ENCODE assay signal across 8 mouse cellular contexts in the genomic region with DNA sequence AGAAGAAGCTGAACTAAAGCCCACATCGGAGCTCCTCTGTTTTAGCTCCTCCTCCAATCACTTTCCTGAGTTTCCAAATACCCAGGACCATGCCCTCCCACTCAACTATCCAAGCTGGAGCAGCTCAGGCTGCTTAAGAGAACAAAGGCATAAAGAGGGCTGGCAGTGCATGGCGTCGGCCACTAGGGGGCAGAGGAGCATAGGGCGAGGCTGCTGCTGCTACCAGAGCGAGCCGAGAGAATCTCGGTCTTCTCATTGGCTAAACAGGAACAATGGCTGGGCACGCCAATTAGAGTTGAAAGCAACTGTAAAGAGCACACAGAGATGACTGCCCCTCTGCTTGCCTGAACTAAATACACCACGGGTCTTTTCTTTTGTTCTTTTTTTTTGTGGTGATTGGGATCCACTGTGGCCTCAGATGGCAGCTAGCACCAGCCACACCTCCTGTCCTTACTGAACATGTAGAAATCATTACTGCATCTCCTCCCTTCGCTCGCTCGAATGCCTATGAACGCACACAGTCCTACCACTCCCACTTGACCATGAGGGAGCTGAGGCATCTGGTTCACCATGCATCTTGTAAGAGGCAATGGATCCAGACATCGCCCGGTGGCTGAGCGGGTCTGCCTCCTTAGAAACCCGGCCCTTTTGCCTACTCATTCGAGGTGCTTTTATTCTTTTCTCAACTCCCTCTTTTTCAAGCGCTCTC. TPM values are rescaled to one million over a fixed set of nuclear protein-coding genes. Genes with fewer than 3 reads are reported as not detected.
DNase-seq lines count a peak whose midpoint lies in the region; ATAC-seq and TF ChIP-seq lines count a peak whose summit lies in the region.

No protein-coding gene starts in this region.

- no peak for TF ChIP-seq POLR2A in bone marrow macrophage, adult 2 months (IDR thresholded peaks at IDR 0.05; ENCODE audit: borderline replicate concordance, low read depth, low read length)
- TF ChIP-seq POLR2A in embryonic fibroblast, embryonic 13.5 days (IDR thresholded peaks at IDR 0.05; ENCODE audit: low read depth, low read length) = 0 out of 2 replicates have a peak, but pooled peaks have one; percentile 37

- no peaks in the 10 kb centered on the region for H3K9me3 ChIP-seq in heart, embryonic 11.5 days (replicated peaks; ENCODE audit: control insufficient read depth, low read length)
- no peaks in the 10 kb centered on the region for H3K9me3 ChIP-seq in kidney, embryonic 15.5 days (replicated peaks)
- H3K9me3 ChIP-seq in limb, embryonic 15.5 days = no peaks in the 10 kb centered on the region

- WGBS in heart, embryonic 11.5 days (ENCODE audit: insufficient replicate concordance) = 22% methylated on average over 19 of the region's 19 CpGs
- 17% methylated on average over 19 of the region's 19 CpGs for WGBS in kidney, embryonic 15.5 days
- 15% methylated on average over 19 of the region's 19 CpGs for WGBS in limb, embryonic 15.5 days

- H3K27ac ChIP-seq in bone marrow macrophage, adult 2 months (ENCODE audit: insufficient read depth, low read depth, low read length) = no peak overlapping the region
- H3K27ac ChIP-seq in embryonic fibroblast, embryonic 13.5 days (ENCODE audit: insufficient read depth, low read length) = no peak overlapping the region
- 0 out of 2 replicates have a peak overlapping the region, but pooled peaks have one; percentile 46 for H3K27ac ChIP-seq in heart, embryonic 11.5 days (ENCODE audit: low read depth, low read length)
- peak overlapping the region; percentile 79 for H3K27ac ChIP-seq in kidney, embryonic 15.5 days
- H3K27ac ChIP-seq in limb, embryonic 15.5 days = peak overlapping the region; percentile 69

- peak; percentile 88 for TF ChIP-seq CTCF in bone marrow macrophage, adult 2 months (IDR thresholded peaks at IDR 0.05; ENCODE audit: low read depth, low read length)
- peak; percentile 99 for TF ChIP-seq CTCF in embryonic fibroblast, embryonic 13.5 days (IDR thresholded peaks at IDR 0.05; ENCODE audit: borderline replicate concordance, insufficient read depth, low read length)

- no peak overlapping the region for H3K4me3 ChIP-seq in bone marrow macrophage, adult 2 months (ENCODE audit: insufficient read depth, low read length)
- no peak overlapping the region for H3K4me3 ChIP-seq in embryonic fibroblast, embryonic 13.5 days (ENCODE audit: insufficient read depth, low read length)
- H3K4me3 ChIP-seq in heart, embryonic 11.5 days (ENCODE audit: low read depth, low read length) = peak overlapping the region; percentile 11; the same call in 1 of the 2 replicates
- H3K4me3 ChIP-seq in kidney, embryonic 15.5 days (replicated peaks) = peak overlapping the region; percentile 31
- peak overlapping the region; percentile 19; the same call in 1 of the 2 replicates for H3K4me3 ChIP-seq in limb, embryonic 15.5 days

- peak overlapping the region; percentile 58 for H3K9ac ChIP-seq in heart, embryonic 11.5 days (ENCODE audit: low read depth, low read length)
- H3K9ac ChIP-seq in kidney, embryonic 15.5 days = peak overlapping the region; percentile 50
- H3K9ac ChIP-seq in limb, embryonic 15.5 days = no peak overlapping the region

- H3K27me3 ChIP-seq in heart, embryonic 11.5 days (ENCODE audit: control insufficient read depth, insufficient read depth, low read length) = no peaks in the 10 kb centered on the region
- no peaks in the 10 kb centered on the region for H3K27me3 ChIP-seq in kidney, embryonic 15.5 days
- no peaks in the 10 kb centered on the region for H3K27me3 ChIP-seq in limb, embryonic 15.5 days

- H3K4me1 ChIP-seq in bone marrow macrophage, adult 2 months (ENCODE audit: control insufficient read depth, insufficient read depth, low read length) = peaks cover 8% of the 10 kb centered on the region
- no peaks in the 10 kb centered on the region for H3K4me1 ChIP-seq in embryonic fibroblast, embryonic 13.5 days (ENCODE audit: control insufficient read depth, insufficient read depth, low read length)
- peaks cover 4% of the 10 kb centered on the region; the same call in 1 of the 2 replicates for H3K4me1 ChIP-seq in heart, embryonic 11.5 days (ENCODE audit: control insufficient read depth, insufficient read depth, low read length)
- H3K4me1 ChIP-seq in kidney, embryonic 15.5 days = peaks cover 17% of the 10 kb centered on the region
- peaks cover 13% of the 10 kb centered on the region for H3K4me1 ChIP-seq in limb, embryonic 15.5 days

- ATAC-seq in heart, embryonic 11.5 days (replicated peaks; ENCODE audit: insufficient number of reproducible peaks, low FRiP score, low TSS enrichment) = peak; percentile 70
- ATAC-seq in kidney, embryonic 15.5 days (replicated peaks; ENCODE audit: low FRiP score) = peak; percentile 94
- peak; percentile 85 for ATAC-seq in limb, embryonic 15.5 days (ENCODE audit: insufficient number of reproducible peaks, low FRiP score, low TSS enrichment, low read depth)

- peak overlapping the region; percentile 50 for H3K4me2 ChIP-seq in heart, embryonic 11.5 days
- H3K4me2 ChIP-seq in kidney, embryonic 15.5 days = peak overlapping the region; percentile 53
- peak overlapping the region; percentile 34 for H3K4me2 ChIP-seq in limb, embryonic 15.5 days

- H3K36me3 ChIP-seq in heart, embryonic 11.5 days (ENCODE audit: control insufficient read depth, insufficient read depth, low read length) = peaks cover 22% of the 10 kb centered on the region
- H3K36me3 ChIP-seq in kidney, embryonic 15.5 days = peaks cover 51% of the 10 kb centered on the region
- H3K36me3 ChIP-seq in limb, embryonic 15.5 days = peaks cover 30% of the 10 kb centered on the region

- DNase-seq in B cell, adult 2 months = peak; percentile 91 to 94
- DNase-seq in monocyte, adult 2 months (ENCODE audit: low read depth in 1 of 2, low spot score in 2 of 2) = peak; percentile 62 to 81
- peak; percentile 69 to 85 for DNase-seq in spleen, postnatal 14 days (ENCODE audit: low spot score in 2 of 2)

RNA-seq across cellular contexts. Expression of gene Lrrc75a, which starts 34.5 kb away (rescaled TPM):
- polyA plus RNA-seq in bone marrow macrophage, adult 2 months (2012; ENCODE audit: insufficient read depth, insufficient read length, missing spikeins) = 10.0 and 10.1 TPM in 2 replicates
- 10.5 and 12.6 TPM in 2 replicates for polyA plus RNA-seq in embryonic fibroblast, embryonic 13.5 days (2011; ENCODE audit: insufficient read length, low read depth, missing spikeins)
- polyA plus RNA-seq in heart, embryonic 11.5 days (2014; fragmentation: Nextera tagmentation; extraction: Ambion mirVana) = 14.3 and 16.2 TPM in 2 replicates
- 14.3 and 15.7 TPM in 2 replicates for polyA plus RNA-seq in kidney, embryonic 15.5 days (2015; fragmentation: Nextera tagmentation; extraction: Ambion mirVana)
- polyA plus RNA-seq in limb, embryonic 15.5 days (2015; fragmentation: Nextera tagmentation; extraction: Ambion mirVana) = 13.1 and 14.5 TPM in 2 replicates

RNA-seq across cellular contexts. Expression of gene Mmgt2, which starts 34.7 kb away (rescaled TPM):
- polyA plus RNA-seq in bone marrow macrophage, adult 2 months (2012; ENCODE audit: insufficient read depth, insufficient read length, missing spikeins) = 31.1 and 40.5 TPM in 2 replicates
- 31.3 and 34.0 TPM in 2 replicates for polyA plus RNA-seq in embryonic fibroblast, embryonic 13.5 days (2011; ENCODE audit: insufficient read length, low read depth, missing spikeins)
- 45.0 and 47.6 TPM in 2 replicates for polyA plus RNA-seq in heart, embryonic 11.5 days (2014; fragmentation: Nextera tagmentation; extraction: Ambion mirVana)
- polyA plus RNA-seq in kidney, embryonic 15.5 days (2015; fragmentation: Nextera tagmentation; extraction: Ambion mirVana) = 67.3 and 70.4 TPM in 2 replicates
- 57.0 and 61.9 TPM in 2 replicates for polyA plus RNA-seq in limb, embryonic 15.5 days (2015; fragmentation: Nextera tagmentation; extraction: Ambion mirVana)

RNA-seq across cellular contexts. Expression of gene Trpv2, which starts 39.5 kb away (rescaled TPM):
- 107 and 114 TPM in 2 replicates for polyA plus RNA-seq in bone marrow macrophage, adult 2 months (2012; ENCODE audit: insufficient read depth, insufficient read length, missing spikeins)
- polyA plus RNA-seq in embryonic fibroblast, embryonic 13.5 days (2011; ENCODE audit: insufficient read length, low read depth, missing spikeins) = 9.6 and 11.4 TPM in 2 replicates
- 4.1 and 4.4 TPM in 2 replicates for polyA plus RNA-seq in heart, embryonic 11.5 days (2014; fragmentation: Nextera tagmentation; extraction: Ambion mirVana)
- polyA plus RNA-seq in kidney, embryonic 15.5 days (2015; fragmentation: Nextera tagmentation; extraction: Ambion mirVana) = 3.5 and 6.4 TPM in 2 replicates
- polyA plus RNA-seq in limb, embryonic 15.5 days (2015; fragmentation: Nextera tagmentation; extraction: Ambion mirVana) = 4.1 and 5.1 TPM in 2 replicates

Comparison
In these comparisons a context has a peak if more than half of its experiments do, and no peak if none do; other contexts are left out.
1. H3K27ac ChIP-seq: peak in heart, embryonic 11.5 days (single experiment), kidney, embryonic 15.5 days (single experiment) and limb, embryonic 15.5 days (single experiment); none in bone marrow macrophage, adult 2 months (single experiment) and embryonic fibroblast, embryonic 13.5 days (single experiment).
2. H3K4me3 ChIP-seq: peak in heart, embryonic 11.5 days (single experiment), kidney, embryonic 15.5 days (single experiment) and limb, embryonic 15.5 days (single experiment); none in bone marrow macrophage, adult 2 months (single experiment) and embryonic fibroblast, embryonic 13.5 days (single experiment).
3. Peak in every context shown above with its lines, with median percentiles within 50 percentile points of each other: DNase-seq, ATAC-seq and H3K4me2 ChIP-seq.